Mouse (Mus musculus) G1E (cell line): ENCODE data around the gene Rasl11a.

Experiments used
- CTCF ChIP-seq: IDR thresholded peaks from 2 replicates; pipeline ENCODE4 v1.5.1; 2012; ENCODE audit warnings: low read depth, low read length, inconsistent platforms, mixed read lengths
- GATA1 ChIP-seq: IDR thresholded peaks from 2 replicates; pipeline ENCODE4 v1.6.1; 2012; ENCODE audit warnings: borderline replicate concordance, low read length, inconsistent platforms, mixed read lengths
- GATA2 ChIP-seq: IDR thresholded peaks from 2 replicates; pipeline ENCODE4 v1.6.1; 2012; ENCODE audit warnings: low read depth, low read length, inconsistent platforms, borderline replicate concordance
- TAL1 ChIP-seq: conservative IDR thresholded peaks from 2 replicates; pipeline ENCODE4 v1.6.1; 2012; ENCODE audit warnings: low read depth, low read length, inconsistent platforms, mixed read lengths

- TF ChIP-seq CTCF (no peak), GATA1 (no peak), TAL1 (no peak), GATA2 (no peak)
Observed at GRCm38 (mm10) chr5:146841996-146842395, 2.9 kb upstream of the Rasl11a start.
